Mouse (Mus musculus) urinary bladder, postnatal 36 days (tissue): ENCODE measurements around the gene Gm45213.

Experiments
- DNase-seq, 2 experiments: peaks; one replicate each; pipeline ENCODE4 v3.0.0; 2022; ENCODE audit warnings: low spot score in 2 of 2, mixed read lengths in 1 of 2

The Gm45213 gene

DNA sequence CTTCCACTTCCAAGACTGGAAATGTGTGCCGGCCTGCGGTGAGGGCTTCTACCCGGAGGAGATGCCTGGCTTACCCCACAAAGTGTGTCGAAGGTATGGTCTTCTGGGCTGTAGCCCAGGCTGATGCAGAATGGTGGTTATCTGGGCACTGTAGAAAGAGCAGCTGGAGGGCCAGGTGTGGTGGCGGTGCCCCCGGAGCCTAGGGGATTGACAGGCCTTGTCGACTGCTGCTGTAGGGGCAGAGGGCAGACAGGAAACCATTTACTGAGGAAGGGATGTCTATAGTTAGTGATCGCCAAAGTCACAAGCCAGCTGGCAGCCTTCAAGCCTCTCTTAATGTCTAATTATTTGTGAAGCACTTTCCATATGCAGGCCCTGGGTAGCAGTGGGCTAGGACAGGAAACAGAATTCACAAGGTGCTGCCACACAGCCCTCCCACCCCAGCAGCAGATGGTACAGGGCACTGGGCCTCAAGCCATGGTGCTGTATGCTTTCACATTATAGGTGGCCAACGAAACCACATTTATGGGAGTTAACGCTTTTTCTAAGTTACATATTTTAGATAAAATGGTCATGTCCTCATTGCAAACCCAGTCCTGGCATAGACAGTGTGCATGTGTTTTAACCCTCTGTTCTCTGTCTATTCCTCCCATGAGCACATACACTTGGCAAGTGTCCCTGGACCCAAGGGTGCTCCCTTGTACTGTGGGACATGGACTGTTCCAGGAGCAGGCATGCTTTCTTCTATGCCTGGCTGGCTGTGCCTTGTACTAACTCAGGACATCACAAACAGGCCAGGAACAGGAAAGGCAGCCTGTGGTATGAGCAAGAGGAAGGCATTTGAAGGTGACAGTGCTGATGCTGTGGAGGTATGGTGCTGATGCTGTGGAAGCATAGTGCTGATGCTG, at the start of gene Gm45213:
Gene Gm45213, plus strand, starts transcription at position 51 of the 908 bp plus-strand sequence.
- no peak for DNase-seq

DNA sequence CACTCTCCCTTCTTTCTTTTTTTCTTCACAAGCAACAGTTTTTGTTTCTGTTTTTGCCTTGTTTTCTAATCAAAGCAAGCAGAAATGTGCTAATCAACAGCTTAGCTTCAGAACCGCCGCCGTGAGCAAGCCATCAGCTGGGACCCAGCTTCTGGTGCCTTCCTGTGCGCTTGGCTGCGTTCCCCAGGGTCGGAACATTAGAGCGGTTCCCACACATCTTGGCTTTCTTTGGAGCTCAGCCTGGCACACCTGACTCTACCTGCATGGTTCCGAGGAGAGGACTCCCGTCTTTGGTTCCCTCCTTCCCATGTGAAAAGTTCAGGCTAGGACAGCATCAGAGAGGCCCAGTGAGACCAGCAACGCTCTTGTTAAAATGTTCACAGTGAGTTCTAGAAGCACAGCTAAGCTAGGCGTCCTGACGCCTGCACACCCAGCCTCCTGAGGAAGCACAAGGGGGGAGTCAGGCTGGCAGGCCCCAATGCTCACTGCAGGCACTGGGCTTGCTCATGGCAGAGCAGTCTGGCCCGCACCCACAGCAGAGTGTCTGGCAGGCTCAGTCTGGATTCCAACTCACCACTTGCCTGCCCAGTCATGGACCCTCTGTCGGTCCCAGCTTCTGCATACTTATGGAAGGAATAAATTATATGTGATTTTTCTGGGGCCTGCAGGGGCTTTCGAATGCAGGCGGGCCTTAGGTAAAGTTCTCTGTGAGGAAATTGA, 42.2 kb upstream of the Gm45213 start:
- DNase-seq: no peak

DNA sequence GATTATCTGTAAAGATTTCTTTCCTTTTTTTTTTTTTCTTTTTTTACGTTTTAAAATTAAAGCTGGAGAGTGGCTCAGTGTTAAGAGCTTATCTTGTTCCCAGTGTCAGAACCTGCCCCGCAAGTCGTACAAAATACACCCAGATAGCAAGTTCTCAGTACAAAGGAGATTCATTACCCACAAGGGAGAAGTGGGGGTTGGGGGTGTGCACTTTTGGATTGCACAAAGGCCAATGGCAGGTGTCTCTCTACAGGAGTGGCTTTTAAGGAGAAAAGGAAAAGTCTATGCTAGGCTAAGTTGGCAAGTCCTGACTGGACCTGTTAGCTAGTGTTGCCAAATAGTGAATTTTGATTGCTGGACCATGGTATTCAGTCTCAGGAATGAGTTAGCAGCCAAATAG, 41.6 kb upstream of the Gm45213 start:
- DNase-seq: no peak

DNA sequence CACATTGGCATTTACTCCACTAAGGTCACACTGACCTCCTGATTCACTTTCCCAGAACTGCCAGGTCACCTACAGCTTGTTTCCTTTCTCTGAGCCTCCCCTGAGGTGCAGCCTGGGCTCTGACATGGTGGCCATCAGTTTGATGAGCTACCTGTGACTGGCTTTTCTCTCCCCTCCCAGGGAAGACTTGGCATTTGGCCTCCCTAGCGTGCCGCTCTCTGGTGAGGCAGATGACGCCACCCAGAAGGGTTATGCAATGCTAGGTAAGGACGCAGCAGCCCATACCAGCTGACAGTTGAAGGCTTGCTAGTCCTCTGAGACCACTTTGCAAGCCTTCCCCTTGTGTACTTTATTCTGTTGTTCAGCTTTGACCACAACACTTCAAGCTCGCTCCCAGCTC, 40.0 kb upstream of the Gm45213 start:
- DNase-seq: no peak

DNA sequence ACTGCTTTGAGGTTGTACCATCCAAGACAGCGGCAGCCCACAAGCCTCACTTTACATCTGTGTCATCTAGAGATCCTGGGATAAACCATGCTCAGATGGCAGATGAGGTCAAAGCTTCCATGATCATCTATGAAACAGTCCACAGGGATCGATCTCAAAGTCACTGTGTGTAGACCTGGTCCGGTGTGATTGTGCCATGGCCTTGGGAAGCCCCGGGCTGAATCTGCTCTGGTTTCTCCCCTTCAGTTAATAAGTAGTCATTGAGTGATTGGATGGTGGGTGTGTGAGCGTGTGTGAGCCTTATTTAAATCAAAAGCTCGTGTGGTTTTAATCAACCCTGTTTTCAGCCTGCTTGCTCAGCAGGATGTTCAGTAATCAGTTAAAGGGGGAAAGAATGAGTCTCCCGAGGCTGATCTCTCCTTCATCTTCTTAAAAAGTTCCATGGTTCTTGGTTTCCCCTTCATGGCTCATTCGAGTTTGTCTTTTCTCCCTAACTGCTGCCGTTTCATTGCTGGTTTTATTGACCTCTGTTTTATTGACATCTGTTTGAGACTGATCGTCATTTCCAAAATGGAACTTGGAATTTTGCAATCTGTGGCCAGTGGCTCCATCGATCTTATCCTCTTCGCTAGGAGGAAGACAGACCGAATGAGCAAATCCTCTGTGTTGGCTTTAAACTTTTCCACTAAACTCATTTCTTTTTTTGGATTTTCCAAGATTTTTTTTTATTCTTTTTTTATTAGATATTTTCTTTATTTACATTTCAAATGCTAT, 39.4 kb upstream of the Gm45213 start:
- no peak for DNase-seq

DNA sequence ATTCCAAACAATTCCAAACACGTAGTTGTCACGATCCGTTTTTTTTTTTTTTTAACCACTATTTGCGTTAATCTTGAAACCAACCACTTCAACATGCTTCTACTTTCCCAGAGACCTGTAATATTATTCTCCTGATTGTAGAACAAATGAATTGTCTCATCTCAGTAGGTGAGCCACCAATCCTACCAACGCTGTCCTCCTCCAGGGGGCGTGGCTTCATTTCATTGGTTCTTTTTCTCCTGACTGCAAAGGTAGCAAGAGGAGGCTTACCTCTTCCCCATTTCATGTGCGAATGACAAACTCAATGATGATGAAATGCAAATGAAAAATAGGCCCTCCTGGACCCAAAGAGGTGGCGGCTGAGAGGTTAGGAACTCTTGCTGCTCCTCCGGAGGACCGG, 38.3 kb upstream of the Gm45213 start:
- DNase-seq: no peak

DNA sequence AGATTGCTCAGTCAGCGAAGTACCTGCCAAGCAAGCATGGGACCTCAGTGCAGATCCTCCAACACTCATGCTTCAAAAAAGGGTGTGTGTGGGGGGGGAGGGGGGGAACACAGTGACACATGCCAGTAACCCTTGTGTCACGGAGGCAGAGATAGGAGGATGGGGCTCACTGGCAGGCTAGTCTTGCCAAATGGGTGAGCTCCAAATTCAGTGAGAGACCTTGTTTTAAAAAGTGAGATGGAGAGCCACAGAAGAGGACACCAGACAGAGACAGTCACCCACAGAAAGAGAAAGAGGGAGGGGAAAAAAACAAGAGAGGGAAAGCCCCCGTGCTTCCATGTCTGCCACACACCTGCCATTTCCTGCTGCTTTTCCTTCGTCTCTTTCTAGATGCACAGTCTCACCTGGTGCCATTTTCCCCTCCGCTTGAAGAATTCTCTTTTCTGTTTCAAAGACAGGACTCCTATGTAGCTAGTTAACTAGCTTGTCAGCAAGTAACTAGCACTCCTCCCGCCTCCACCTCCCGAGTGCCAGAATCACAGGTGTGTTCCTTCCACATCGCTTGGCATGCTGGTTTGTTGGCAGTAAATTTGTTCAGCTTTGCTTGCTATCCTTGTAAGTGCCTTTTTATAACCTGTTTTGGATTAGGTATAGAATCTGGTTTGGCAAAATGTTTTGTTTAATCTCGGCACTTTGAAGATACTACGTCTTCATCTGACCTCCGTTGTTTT, 35.1 kb upstream of the Gm45213 start:
- no peak for DNase-seq

DNA sequence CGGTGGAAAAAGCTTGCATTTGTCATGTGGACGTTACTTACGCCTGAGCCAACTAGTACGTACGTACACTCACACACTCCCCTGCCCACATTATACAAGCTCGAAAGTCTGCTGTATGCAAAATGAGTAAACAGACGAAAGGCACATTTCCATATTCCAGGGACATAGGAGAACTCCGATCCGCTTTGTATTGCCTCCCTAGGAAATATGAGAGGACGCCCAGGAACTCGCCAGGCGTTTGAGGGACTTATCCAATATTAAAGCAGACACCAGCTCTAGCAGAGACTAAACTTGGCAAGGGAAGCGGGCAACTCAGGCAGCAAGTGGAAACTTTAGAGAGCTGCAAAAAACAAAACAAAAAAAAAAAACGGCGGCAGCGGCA, 34.5 kb upstream of the Gm45213 start:
- DNase-seq: no peak

DNA sequence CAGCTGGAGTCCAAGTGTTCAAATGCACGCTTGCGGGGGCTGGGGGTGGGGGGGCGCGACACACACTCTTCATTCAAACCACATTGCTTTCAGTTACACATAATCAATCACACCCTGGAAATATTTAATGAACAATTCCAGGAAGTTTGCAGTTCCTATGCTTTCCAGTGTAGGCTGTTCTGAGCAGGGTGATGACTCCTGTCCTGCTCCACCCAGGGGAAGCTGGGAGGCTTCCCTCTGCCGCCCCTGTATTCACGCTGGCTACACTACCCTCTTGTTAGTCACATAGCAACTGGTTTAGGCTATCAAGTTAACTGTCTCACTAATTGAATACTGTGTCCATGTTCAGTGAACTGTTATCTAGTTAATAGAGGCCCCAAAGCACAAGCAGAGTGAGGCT, 32.9 kb upstream of the Gm45213 start:
- no peak for DNase-seq

DNA sequence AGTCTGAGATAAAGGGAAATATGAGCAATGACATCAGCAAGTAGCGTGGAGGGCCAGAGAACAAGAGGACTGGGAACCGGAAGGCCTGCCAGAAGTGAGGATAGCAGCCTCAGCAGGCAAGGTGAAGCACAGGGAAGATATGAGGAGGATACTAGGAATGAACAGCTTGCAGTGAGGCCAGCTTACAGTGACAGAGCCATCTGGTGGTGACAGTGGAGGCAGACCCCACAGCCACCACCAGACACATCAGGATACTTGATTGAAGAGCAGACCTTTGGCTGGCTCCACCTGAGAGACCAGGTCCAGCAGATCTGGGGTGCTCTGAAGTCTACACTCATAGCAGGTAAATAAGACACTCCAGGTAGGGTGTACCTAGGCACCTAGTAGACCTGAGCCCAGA, 15.7 kb upstream of the Gm45213 start:
- DNase-seq: no peak

DNA sequence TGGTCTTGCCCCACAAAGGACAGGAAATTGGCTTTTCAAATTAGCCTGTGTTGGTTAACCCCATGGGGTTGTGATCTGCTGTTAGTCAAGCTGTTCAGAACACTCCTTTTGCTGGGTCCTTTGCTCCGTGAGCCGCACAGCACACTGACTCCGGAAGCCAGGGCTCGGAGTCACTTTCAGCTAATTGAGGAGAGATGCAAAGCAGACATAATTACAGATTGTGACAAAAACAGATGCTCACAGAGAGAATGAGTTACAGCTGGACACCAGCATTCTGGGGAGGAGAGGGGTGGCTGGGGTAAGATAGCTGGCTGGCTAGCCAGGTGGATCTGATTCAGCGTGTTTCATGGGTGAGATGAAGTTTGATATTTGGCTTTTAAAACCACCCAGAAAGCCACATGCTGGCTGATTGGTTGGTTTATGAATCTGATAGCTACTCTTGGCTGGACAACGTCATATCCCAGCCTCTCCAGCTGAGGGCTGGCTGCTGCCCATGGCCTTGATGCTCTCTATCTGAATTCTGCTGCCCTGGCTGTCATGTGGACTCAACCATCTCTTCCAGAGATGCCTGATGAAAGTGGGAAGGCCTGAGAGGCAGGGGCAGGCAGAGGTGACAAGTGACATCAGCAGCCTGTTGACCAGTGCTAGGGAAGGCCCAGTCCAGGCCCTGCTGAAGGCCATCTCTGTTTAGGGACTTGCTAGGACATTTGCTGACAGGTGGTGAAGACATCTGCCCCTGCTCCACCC, 14.5 kb upstream of the Gm45213 start:
- no peak for DNase-seq

DNA sequence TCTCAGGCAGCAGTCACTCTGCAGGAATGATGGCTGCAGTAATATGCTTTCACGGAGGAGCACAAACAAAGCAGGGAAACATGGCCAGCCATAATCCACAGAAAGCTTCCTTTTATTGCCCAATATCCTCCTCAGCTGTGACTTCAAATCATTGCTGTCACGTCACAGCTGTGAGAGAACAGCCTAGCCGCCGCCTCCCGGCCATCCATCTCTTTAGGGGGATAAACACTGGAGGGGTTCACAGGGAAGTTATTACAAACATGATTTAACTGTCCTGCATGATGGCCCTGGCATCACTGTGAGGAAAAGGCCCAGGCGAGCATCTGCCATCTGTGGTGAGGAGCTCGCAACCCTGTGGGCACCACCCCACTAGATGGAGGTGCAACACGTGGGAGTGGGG, 6.6 kb upstream of the Gm45213 start:
- DNase-seq: no peak

DNA sequence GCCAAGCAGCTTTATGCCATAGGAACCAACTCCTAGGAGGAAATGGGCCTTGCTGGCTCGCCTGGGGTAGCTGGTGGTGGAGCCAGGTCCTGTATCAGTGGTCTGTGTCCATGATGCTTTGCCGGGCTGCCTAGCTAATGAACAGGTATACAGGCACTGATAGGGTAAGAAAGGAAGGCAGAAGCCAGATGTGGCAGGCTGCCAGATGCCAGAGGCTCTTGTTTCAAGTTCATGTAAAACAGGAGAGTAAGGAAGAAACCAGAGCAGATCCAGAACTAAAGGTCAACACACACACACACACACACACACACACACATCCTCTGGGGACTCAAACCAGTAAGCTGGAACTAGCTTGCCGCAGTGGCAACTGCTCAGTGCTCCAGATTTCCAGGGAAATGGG, 5.1 kb upstream of the Gm45213 start:
- DNase-seq: no peak

DNA sequence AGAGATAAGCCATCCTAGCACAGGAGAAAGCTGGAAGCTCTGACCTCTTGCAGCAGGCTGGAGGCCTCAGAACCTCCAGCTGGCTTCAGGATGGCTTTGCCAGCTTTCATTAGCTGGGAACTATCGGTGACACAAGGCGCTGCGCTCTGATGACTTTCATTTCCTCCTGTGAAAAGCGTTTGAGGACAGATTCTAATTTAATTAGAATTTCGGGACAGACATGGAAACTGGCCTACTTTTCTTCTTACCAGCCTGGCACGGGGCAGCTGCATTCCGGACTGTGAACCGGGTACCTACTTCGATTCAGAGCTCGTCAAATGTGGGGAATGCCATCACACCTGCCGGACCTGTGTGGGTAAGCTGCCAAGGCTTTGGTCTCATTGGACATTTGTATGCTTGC, 4.7 kb upstream of the Gm45213 start:
- no peak for DNase-seq

DNA sequence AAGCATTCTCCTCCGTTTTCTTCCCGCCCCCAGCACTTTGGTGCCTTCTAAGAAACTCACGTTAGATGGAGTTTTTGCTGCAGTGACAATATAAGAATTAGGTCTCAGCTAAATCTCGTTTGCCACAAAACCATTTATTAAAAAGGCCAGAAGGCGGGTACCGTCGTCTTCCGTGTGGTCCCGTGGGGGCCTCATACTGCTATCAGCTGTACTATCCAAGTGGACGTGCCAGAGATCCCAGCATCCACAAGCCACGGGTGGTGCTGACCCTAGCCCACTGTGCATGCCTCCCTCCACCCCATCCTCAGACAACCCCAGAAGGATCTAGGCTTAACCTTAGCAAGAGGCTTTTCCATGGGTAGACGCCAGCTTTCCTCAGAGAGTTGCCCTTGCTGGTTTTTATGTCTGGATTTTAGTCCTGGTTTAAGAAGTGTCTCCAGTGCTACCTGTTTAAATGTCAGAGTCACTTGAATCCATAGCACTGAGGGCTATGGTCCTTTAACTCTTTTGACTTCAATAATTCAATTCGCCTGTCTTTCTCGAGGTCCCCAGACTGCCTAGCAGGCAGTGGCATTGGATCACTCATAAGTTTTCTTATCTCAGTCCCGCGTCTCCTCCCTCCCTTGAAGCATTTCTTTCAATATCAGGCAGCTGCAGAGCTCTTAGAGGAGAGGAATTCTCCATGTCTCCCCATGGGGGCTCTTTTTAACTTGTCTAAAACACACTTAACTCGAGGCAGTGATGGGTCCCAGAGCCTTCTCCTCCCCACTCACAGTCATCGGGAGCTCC, 3.2 kb upstream of the Gm45213 start:
- DNase-seq: no peak

DNA sequence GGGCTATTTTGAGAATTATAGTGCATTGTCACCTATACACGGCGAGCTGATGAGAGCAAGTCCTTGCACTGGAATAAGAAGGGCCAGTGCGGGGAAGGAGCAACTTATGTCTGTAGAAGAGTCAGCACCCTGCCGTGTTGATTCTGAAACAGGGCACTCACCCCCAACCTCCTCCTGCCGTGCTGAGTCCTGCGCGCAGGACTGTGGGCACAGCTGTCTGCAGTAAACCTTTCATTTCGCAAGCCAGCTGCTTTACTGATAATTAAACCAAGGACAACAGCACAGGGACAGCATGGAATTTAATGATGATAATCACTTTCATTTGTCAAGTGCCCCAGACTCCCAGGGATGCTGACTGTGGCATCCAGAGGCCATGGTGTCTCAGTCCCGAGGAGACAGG, 1.2 kb downstream of the Gm45213 start:
- DNase-seq: no peak

DNA sequence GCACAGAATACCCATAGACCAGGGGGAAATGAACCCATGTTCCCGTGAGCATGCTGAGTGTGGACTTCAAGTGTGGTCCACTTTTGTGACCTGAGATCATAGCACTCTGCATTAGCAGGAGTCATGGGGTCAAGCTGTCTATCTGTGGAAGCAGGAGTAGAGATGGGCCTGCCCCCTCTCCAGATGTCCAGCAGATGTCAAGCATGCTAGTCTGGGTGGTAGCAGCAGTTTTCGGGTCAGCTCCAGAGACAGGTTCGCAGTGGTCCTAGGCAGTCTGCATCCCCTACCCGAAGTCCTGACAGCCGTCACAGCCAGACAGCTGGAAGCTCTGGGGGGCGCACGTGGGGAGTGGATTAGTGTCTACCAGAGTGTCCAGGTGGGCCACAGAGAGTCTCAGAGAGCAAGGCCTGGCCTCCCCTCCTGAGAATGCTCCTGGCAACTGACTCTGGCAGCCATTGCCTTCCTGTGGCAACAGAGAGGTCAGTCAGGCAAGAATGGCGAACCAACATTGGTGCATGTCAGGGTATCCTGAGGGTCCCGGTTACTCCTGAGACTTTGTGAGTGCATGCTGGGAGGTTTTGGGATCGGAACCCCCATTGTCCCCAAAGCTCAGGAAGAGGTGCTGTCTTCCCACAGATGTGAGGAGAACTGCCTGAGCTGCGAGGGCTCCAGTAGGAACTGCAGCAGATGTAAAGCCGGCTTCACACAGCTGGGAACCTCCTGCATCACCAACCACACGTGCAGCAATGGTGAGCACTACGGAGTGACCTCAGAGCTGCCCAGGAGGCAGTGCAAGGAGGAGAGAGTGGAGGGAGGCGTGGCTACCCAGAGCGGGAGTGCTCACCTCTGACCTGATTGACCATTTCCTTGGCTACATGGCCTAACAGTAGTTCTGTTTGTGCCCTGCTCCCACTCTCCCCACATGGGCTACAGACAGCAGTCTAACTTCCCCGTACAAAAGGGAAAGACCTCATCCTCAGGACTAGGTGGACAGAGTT, 3.8 kb downstream of the Gm45213 start:
- peak in 1 of 2 experiments; percentile 11 for DNase-seq

DNA sequence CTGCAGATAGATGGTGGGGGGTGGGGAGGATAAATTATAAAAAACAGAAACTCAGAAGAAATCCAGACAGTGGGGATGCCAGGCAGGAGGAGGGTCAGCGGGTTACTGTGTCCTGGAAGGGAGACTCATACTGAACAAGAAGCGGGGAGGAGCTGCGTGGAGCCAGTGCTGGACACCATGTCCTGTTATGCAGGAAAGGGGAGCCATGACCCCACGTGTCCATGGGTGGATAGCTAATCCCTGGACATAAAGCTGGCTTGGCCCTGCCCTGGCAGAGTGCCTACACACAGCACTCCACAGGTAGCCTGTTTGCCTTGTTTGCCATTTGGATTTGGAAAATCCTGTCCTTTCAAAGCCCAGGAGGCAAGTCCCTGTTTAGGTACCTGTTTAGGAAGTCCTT, 4.6 kb downstream of the Gm45213 start:
- DNase-seq: no peak
